20 mouse cellular contexts compared by ENCODE assay signal in genomic region chr3:83934514-83934913, GRCm38 (mm10).
DNase-seq lines count a peak whose midpoint lies in the region; TF ChIP-seq lines count a peak whose summit lies in the region.
"Had no signal": no experiment of that assay in that cellular context is flagged by ENCODE, and none has a peak within 500 bp of the region (broad histone marks: within the 10 kb centered on the region; RNA-seq: fewer than 3 reads in every experiment).

No protein-coding gene starts in this region.

- no peak for TF ChIP-seq POLR2A in myocyte (IDR thresholded peaks at IDR 0.05; ENCODE audit: insufficient read length, low read depth)

- H3ac ChIP-seq in myocyte (ENCODE audit: control insufficient read depth, insufficient read length), result no peak overlapping the region

- no peaks in the 10 kb centered on the region for H3K79me2 ChIP-seq in myocyte (ENCODE audit: control insufficient read depth, insufficient read depth)

- no peaks in the 10 kb centered on the region for H3K36me3 ChIP-seq in myocyte (ENCODE audit: control insufficient read depth, insufficient read depth)

- H3K4me3 ChIP-seq in myocyte, result no peak overlapping the region
- H3K4me3 ChIP-seq: embryonic facial prominence, embryonic 10.5 days; embryonic facial prominence, embryonic 12.5 days; forebrain, embryonic 13.5 days; forebrain, embryonic 15.5 days had no signal

- no peak overlapping the region for H3K4me2 ChIP-seq in myocyte (ENCODE audit: low read depth)
- H3K4me2 ChIP-seq: embryonic facial prominence, embryonic 12.5 days; forebrain, embryonic 13.5 days; forebrain, embryonic 15.5 days had no signal

- peak; percentile 22 to 53 for DNase-seq in cerebellum, postnatal 10 days
- DNase-seq in cerebellum, adult 9-11 months, result no peak
- peak; percentile 8 for DNase-seq in heart, adult 11 months
- no peak for DNase-seq in heart, adult 8-10 months (ENCODE audit: low spot score)
- DNase-seq: adrenal gland, adult 8-10 months; adrenal gland, postnatal 14 days; adrenal gland, postnatal 36 days; B cell, adult 2 months; cerebellum, adult 11-12 months; cerebellum, adult 2 months; cerebellum, adult 9-10 months; cerebellum, postnatal 25 days; forebrain, postnatal 0 days had no signal

- H3K27me3 ChIP-seq in myocyte (ENCODE audit: control insufficient read depth, insufficient read depth, insufficient read length), result no peaks in the 10 kb centered on the region
- H3K27me3 ChIP-seq: CH12.LX; embryonic facial prominence, embryonic 12.5 days; forebrain, embryonic 13.5 days; forebrain, embryonic 15.5 days; Patski had no signal

TF ChIP-seq in myocyte, 11 proteins besides CTCF, POLR2A, EP300 and RAD21:
- no peak for TF ChIP-seq USF1 (IDR thresholded peaks at IDR 0.05; ENCODE audit: low read depth)
- peak; percentile 61 for TF ChIP-seq TCF3 (IDR thresholded peaks at IDR 0.05; ENCODE audit: insufficient read length, low read depth)
- TF ChIP-seq REST (IDR thresholded peaks at IDR 0.05; ENCODE audit: insufficient read depth, insufficient read length), result no peak
- TF ChIP-seq SRF (IDR thresholded peaks at IDR 0.05; ENCODE audit: control insufficient read depth, insufficient read length, low read depth), result no peak
- TF ChIP-seq CEBPB (IDR thresholded peaks at IDR 0.05; ENCODE audit: insufficient read depth, poor library complexity, severe bottlenecking), result no peak
- TF ChIP-seq POLR2AphosphoS2 (IDR thresholded peaks at IDR 0.05; ENCODE audit: insufficient read length, low read depth), result no peak
- TF ChIP-seq MAX (IDR thresholded peaks at IDR 0.05; ENCODE audit: low read depth), result no peak
- TF ChIP-seq MYOG (IDR thresholded peaks at IDR 0.05; ENCODE audit: control insufficient read depth in 1 of 3, insufficient read depth in 1 of 3, insufficient read length in 2 of 3, low read depth in 2 of 3), result peak; percentile 44 to 96 (median 93)
- TF ChIP-seq TCF12 (IDR thresholded peaks at IDR 0.05; ENCODE audit: insufficient read depth, poor library complexity, severe bottlenecking), result peak; percentile 61
- peak in 2 of 3 experiments; percentile 90 to 93 for TF ChIP-seq MYOD1 (IDR thresholded peaks at IDR 0.05; ENCODE audit: control insufficient read depth in 1 of 3, insufficient read length in 2 of 3, low read depth in 2 of 3)
- no peak for TF ChIP-seq E2F4 (IDR thresholded peaks at IDR 0.05; ENCODE audit: insufficient read depth)

Comparison
In these comparisons a context has a peak if more than half of its experiments do, and no peak if none do; other contexts are left out.
1. DNase-seq: peak in cerebellum, postnatal 10 days (2 of 2) and heart, adult 11 months (single experiment); none in cerebellum, adult 9-11 months (single experiment) and heart, adult 8-10 months (single experiment).